Mouse (Mus musculus): ENCODE measurements around the gene Kcnf1. TPM values are rescaled to one million over a fixed set of nuclear protein-coding genes. Genes with fewer than 3 reads are reported as not detected.
"Not testable (repeated sequence)": the region's sequence is repeated elsewhere in the genome, so short reads cannot be mapped to it uniquely, and the experiment has no call there.

Kcnf1 gene
- polyA plus RNA-seq, 1 experiment, result not detected

GRCm38 (mm10) chr12:17131563-17131962, 45.1 kb downstream of the Kcnf1 start:
- Histone ChIP-seq H3K4me1 (ENCODE audit: control insufficient read depth, insufficient read depth, low read length) (no peaks in the 10 kb centered on the region), H3K27ac (ENCODE audit: insufficient read depth, low read depth, low read length) (no peak overlapping the region), H3K4me3 (ENCODE audit: insufficient read depth, low read length) (no peak overlapping the region)
- TF ChIP-seq POLR2A (IDR thresholded peaks at IDR 0.05; ENCODE audit: borderline replicate concordance, low read depth, low read length) (no peak), CTCF (IDR thresholded peaks at IDR 0.05; ENCODE audit: low read depth, low read length) (no peak)

GRCm38 (mm10) chr12:17122881-17123280, 53.8 kb downstream of the Kcnf1 start:
- H3K4me1 ChIP-seq (ENCODE audit: control insufficient read depth, insufficient read depth, low read length); H3K27ac ChIP-seq (ENCODE audit: insufficient read depth, low read depth, low read length); H3K4me3 ChIP-seq (ENCODE audit: insufficient read depth, low read length): not testable (repeated sequence)

Other genes starting within 250 kb of the Kcnf1 start
- 120 and 145 TPM in 2 replicates for gene Pqlc3, start 176.5 kb downstream of the Kcnf1 start, polyA plus RNA-seq (2012; ENCODE audit: insufficient read depth, insufficient read length, missing spikeins)
- gene 2410004P03Rik, start 165.2 kb downstream of the Kcnf1 start, polyA plus RNA-seq (2012; ENCODE audit: insufficient read depth, insufficient read length, missing spikeins), result 0.27 and 1.1 TPM in 2 replicates
- gene Pdia6, start 89.7 kb upstream of the Kcnf1 start, polyA plus RNA-seq (2012; ENCODE audit: insufficient read depth, insufficient read length, missing spikeins), result 81.4 and 93.3 TPM in 2 replicates
- not detected in 2 replicates for gene Atp6v1c2, start 152.5 kb upstream of the Kcnf1 start, polyA plus RNA-seq (2012; ENCODE audit: insufficient read depth, insufficient read length, missing spikeins)
- 5.8 and 6.3 TPM in 2 replicates for gene Nol10, start 171.6 kb upstream of the Kcnf1 start, polyA plus RNA-seq (2012; ENCODE audit: insufficient read depth, insufficient read length, missing spikeins)